Mouse (Mus musculus) monocyte, adult 59 days (primary cell): ENCODE results near the gene Tmx4. TPM values are rescaled to one million over a fixed set of nuclear protein-coding genes. Genes with fewer than 3 reads are reported as not detected.

Source experiments
- total RNA-seq, 2 experiments: library from RNA; stranded (reverse); gene quantifications; one replicate each; pipeline ENCODE4 v1.2.4; 2023

The Tmx4 gene
- 10 to 100 TPM; 77.4 to 80.9 TPM for total RNA-seq

DNA sequence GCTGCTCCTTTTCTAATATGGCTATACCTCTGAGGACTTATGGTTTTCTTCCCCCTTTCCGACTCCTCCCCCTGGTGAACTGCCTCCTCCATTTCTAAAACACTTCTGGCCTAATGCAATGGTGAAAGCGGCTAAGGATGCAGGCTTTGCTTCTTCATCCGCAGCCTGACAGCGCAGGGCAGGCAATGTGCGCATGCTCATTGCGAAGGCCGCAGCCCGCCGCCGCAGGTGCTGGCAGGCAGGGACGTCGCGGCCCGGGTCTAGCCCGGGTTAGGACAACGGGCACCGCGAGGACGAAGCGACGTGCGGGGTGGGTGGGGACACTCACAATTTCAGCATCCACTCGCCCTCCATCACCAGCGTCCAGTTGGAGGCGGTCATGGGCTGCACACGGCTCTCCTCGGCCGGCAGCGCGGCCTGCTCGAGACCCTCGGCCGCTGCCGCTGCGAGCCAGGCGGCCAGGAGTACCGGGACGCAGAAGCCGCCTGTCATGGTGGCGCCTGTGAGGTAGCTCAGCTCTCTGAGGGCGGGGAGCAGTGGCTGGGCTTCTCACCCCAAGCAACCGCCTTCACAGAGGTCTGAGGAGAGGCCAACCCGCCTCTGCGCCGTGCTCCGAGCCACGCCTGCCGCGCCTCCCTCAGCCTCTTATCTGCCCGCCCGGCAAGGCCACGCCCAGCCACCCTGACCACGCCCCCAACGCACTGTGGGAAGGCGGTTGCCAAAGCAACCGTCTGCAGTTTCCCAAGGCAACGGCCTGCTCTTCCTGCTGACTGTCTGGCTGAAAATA is at the start of gene Tmx4:
Gene Tmx4, minus strand, starts transcription at position 632 of the 787 bp plus-strand sequence.

DNA sequence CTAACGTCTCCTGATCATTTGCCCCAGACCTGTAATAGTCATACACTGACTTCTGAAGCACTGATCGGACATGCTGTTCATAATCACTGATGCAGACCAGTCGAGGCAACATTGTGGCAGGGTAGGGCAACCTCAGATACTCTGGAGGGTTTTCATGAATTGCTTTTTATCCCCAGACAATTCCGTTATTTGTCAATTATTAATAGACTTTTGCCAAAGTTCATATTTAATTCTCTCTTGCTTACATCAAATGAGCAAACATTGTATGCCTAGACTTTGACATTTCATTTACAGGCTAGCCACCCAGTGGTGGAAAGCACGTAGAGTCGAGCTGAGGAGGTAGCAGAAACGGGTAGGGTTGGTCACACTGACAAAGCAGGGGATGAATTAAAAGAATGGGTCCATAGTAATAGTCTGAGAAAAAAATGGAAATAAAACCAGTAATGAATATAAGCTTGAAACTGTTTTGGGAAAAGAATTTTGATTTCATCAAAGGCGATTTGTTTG is 89.7 kb downstream of the Tmx4 start, which contains the start of gene Hao1:
Gene Hao1, minus strand, starts transcription at position 148 of the 507 bp plus-strand sequence.

Other genes starting within 250 kb of the Tmx4 start
- gene Hao1, start 89.8 kb downstream of the Tmx4 start, total RNA-seq = not detected
- gene Plcb1, start 141.9 kb upstream of the Tmx4 start, total RNA-seq = 10 to 100 TPM; 54.4 to 70.6 TPM